In genomic region chr10:39601068-39601467, GRCm38 (mm10) we compare ENCODE assay signal across 23 mouse cellular contexts.
"Had no signal": no experiment of that assay in that cellular context is flagged by ENCODE, and none has a peak within 500 bp of the region (broad histone marks: within the 10 kb centered on the region; RNA-seq: fewer than 3 reads in every experiment).

No protein-coding gene starts in this region.

- H3K36me3 ChIP-seq: limb, embryonic 12.5 days; limb, embryonic 15.5 days; midbrain, embryonic 12.5 days; midbrain, embryonic 15.5 days had no signal

- DNase-seq: kidney, adult 18-20 months; kidney, postnatal 14 days; layer of hippocampus, postnatal 36 days; left cerebral cortex, postnatal 4 days; liver, postnatal 0 days; lung, embryonic 14.5 days; lung, postnatal 36 days; right cerebral cortex, adult 18-20 months; right cerebral cortex, postnatal 14 days; right cerebral cortex, postnatal 4 days; thymus, adult 2 months; thymus, postnatal 14 days; thymus, postnatal 4 days had no signal

- H3K4me3 ChIP-seq: layer of hippocampus, adult 2 months; limb, embryonic 12.5 days; limb, embryonic 15.5 days; midbrain, embryonic 12.5 days; midbrain, embryonic 15.5 days had no signal

- H3K9ac ChIP-seq: limb, embryonic 12.5 days; limb, embryonic 15.5 days; liver, embryonic 14.5 days; liver, postnatal 0 days; lung, embryonic 14.5 days; midbrain, embryonic 12.5 days; midbrain, embryonic 15.5 days had no signal

- ATAC-seq: intestine, embryonic 16.5 days; liver, postnatal 0 days; lung, postnatal 0 days; midbrain, embryonic 15.5 days had no signal

- H3K4me2 ChIP-seq: limb, embryonic 12.5 days; limb, embryonic 15.5 days; liver, embryonic 11.5 days; lung, embryonic 14.5 days; midbrain, embryonic 12.5 days; midbrain, embryonic 15.5 days had no signal

- H3K27ac ChIP-seq: layer of hippocampus, adult 2 months; limb, embryonic 12.5 days; limb, embryonic 15.5 days; liver, embryonic 14.5 days; midbrain, embryonic 12.5 days; midbrain, embryonic 15.5 days; stomach, postnatal 0 days had no signal

- H3K9me3 ChIP-seq: limb, embryonic 15.5 days had no signal

- H3K27me3 ChIP-seq: limb, embryonic 12.5 days; limb, embryonic 15.5 days; midbrain, embryonic 12.5 days; midbrain, embryonic 15.5 days had no signal
